Mouse (Mus musculus): Measurements from ENCODE around the gene Zfp512. TPM values are rescaled to one million over a fixed set of nuclear protein-coding genes. Genes with fewer than 3 reads are reported as not detected.
"Not testable (repeated sequence)": the region's sequence is repeated elsewhere in the genome, so short reads cannot be mapped to it uniquely, and the experiment has no call there.

The Zfp512 gene
- polyA plus RNA-seq, 1 experiment from 2014 or later = 93.9 TPM

DNA sequence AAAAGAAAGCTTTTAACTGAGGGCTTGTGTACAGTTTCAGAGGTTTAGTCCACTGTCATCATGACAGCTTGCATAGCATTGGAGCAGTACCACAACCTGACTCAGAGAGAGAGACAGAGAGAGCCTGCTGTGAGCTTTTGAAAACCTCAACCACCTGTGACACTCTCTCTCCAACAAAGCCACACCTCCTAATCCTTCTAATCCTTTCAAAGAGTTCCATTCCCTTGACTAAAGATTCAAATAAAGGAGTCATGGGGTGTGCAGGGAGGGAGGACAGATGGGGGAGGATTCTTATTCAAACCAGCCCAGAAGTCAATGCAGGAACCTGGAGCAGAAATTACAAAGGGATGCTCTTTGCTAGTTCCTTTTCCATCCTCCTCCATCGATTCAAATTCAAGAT, 39.8 kb downstream of the Zfp512 start:
- Histone ChIP-seq H3K4me2 (no peak overlapping the region), H3K36me3 (replicated peaks) (peaks cover 8% of the 10 kb centered on the region), H3K9me3 (no peaks in the 10 kb centered on the region), H3K4me1 (peaks cover 12% of the 10 kb centered on the region), H3K4me3 (replicated peaks) (no peak overlapping the region), H3K27me3 (0 out of 2 replicates have a peak, but pooled peaks cover 4% of the 10 kb centered on the region), H3K9ac (no peak overlapping the region), H3K27ac (no peak overlapping the region)
- ATAC-seq (ENCODE audit: low FRiP score) = no peak
- WGBS = 54% methylated on average over 1 of the region's 1 CpGs

GRCm38 (mm10) chr5:31494513-31495297, 42.5 kb downstream of the Zfp512 start, which contains the start of gene Gpn1:
TSS of gene Gpn1 (plus strand) at chr5:31494741.
- Histone ChIP-seq H3K27ac (no peak within 1 kb of the TSS), H3K4me2 (peak within 1 kb of the TSS; percentile 73), H3K4me3 (replicated peaks) (peak within 1 kb of the TSS; percentile 60), H3K36me3 (replicated peaks) (peaks cover 34% of the 10 kb centered on the region), H3K9ac (peak within 1 kb of the TSS; percentile 62), H3K9me3 (no peaks in the 10 kb centered on the region), H3K27me3 (0 out of 2 replicates have a peak, but pooled peaks cover 4% of the 10 kb centered on the region), H3K4me1 (peaks cover 12% of the 10 kb centered on the region)
- peak; percentile 100 for ATAC-seq (ENCODE audit: low FRiP score)
- WGBS = under 1% methylated on average over 49 of the region's 49 CpGs

DNA sequence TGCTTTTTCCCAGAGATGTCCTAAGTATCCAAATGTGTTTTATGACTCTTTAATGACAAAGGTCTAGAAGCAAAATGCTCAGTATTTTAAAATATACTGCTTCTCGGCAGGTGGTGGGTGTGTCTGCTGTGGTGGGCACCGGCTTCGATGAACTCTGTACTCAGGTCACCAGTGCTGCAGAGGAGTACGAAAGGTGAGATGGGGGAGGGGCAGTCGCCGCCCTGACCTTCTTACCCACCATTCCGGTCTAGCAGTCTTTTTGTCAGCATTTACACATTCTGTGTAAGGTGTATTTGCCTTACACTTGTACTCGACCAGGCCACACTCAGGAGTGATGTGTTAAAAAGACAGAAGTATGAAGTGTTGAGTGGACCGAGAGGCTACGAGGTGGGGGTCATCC, 52.6 kb downstream of the Zfp512 start:
- H3K4me1 ChIP-seq = no peaks in the 10 kb centered on the region
- H3K9ac ChIP-seq = no peak overlapping the region
- no peaks in the 10 kb centered on the region for H3K9me3 ChIP-seq
- ATAC-seq (ENCODE audit: low FRiP score) = no peak
- H3K4me3 ChIP-seq (replicated peaks) = no peak overlapping the region
- peaks cover 87% of the 10 kb centered on the region for H3K36me3 ChIP-seq (replicated peaks)
- 94% methylated on average over 10 of the region's 10 CpGs for WGBS
- no peaks in the 10 kb centered on the region for H3K27me3 ChIP-seq
- no peak overlapping the region for H3K4me2 ChIP-seq
- H3K27ac ChIP-seq = no peak overlapping the region

- Histone ChIP-seq H3K9ac (no peak overlapping the region), H3K4me3 (replicated peaks) (no peak overlapping the region), H3K27me3 (no peaks in the 10 kb centered on the region), H3K4me2 (no peak overlapping the region), H3K36me3 (replicated peaks) (peaks cover 87% of the 10 kb centered on the region), H3K9me3 (no peaks in the 10 kb centered on the region), H3K4me1 (no peaks in the 10 kb centered on the region), H3K27ac (no peak overlapping the region)
- WGBS = 90% methylated on average over 1 of the region's 1 CpGs
- ATAC-seq (ENCODE audit: low FRiP score) = no peak
Observed at GRCm38 (mm10) chr5:31512481-31512880, 60.2 kb downstream of the Zfp512 start.

DNA sequence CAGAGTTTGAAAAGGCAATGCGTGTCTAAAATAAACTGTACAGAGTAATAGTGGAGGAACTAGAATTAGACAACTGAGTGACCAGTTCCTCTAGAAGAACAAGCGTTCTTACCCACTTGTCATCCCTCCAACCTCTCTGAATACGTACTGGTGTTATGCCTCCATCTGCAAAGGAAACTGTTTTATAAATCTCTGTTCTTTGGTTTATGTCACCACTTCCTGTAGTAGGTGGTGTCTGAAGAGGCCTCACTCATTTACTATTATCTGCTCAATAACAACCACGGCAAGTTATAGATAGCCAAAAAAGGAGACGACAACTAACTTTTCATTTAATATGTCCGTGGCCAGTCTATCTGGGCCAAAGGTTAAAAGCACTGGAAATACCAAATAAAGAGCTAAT, 68.3 kb downstream of the Zfp512 start:
- WGBS = 94% methylated on average over 6 of the region's 6 CpGs

GRCm38 (mm10) chr5:31526354-31527116, 74.3 kb downstream of the Zfp512 start, which contains the start of gene Slc4a1ap:
TSS of gene Slc4a1ap (plus strand) at chr5:31526995.
- WGBS = under 1% methylated on average over 28 of the region's 28 CpGs
- Histone ChIP-seq H3K9me3 (no peaks in the 10 kb centered on the region), H3K4me2 (peak within 1 kb of the TSS; percentile 75), H3K36me3 (replicated peaks) (peaks cover 37% of the 10 kb centered on the region), H3K4me3 (replicated peaks) (peak within 1 kb of the TSS; percentile 98), H3K9ac (peak within 1 kb of the TSS; percentile 83), H3K27me3 (no peaks in the 10 kb centered on the region), H3K4me1 (peaks cover 25% of the 10 kb centered on the region), H3K27ac (peak within 1 kb of the TSS; percentile 87)
- ATAC-seq (ENCODE audit: low FRiP score) = peak; percentile 83

More for the DNA sequence above, 68.3 kb downstream of the Zfp512 start:
- H3K27ac ChIP-seq = no peak overlapping the region
- no peak overlapping the region for H3K4me3 ChIP-seq (replicated peaks)
- peaks cover 2% of the 10 kb centered on the region for H3K4me1 ChIP-seq
- no peak for ATAC-seq (ENCODE audit: low FRiP score)
- H3K27me3 ChIP-seq = no peaks in the 10 kb centered on the region
- H3K4me2 ChIP-seq = no peak overlapping the region
- H3K9ac ChIP-seq = no peak overlapping the region
- no peaks in the 10 kb centered on the region for H3K9me3 ChIP-seq
- H3K36me3 ChIP-seq (replicated peaks) = peaks cover 66% of the 10 kb centered on the region

DNA sequence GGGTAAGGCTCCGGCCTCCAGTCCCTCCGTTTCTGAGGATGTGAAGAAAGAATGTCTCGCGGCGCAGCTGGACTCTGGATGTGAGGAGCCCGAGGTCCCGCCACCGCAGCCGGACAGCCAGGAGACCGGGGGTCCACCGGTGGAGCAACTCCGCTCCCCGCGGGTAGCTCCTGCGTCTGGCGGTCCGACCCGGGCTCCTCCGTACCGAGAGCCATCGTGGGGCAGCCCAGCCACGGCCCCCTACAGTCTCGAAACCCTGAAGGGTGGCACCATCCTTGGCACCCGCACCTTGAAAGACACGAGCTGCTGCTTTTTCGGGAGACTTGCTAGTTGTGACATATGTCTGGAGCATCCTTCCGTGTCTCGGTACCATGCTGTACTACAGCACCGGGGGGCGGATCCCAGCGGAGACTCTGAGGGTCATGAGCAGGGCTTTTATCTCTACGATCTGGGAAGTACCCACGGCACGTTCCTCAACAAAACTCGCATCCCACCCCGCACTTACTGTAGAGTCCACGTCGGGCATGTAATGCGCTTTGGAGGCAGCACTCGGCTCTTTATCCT, 75.0 kb downstream of the Zfp512 start:
- peak; percentile 9; the same call in 1 of the 2 replicates for ATAC-seq (ENCODE audit: low FRiP score)
- H3K4me2 ChIP-seq = peak overlapping the region; percentile 75
- H3K9me3 ChIP-seq = no peaks in the 10 kb centered on the region
- no peaks in the 10 kb centered on the region for H3K27me3 ChIP-seq
- peak overlapping the region; percentile 83 for H3K9ac ChIP-seq
- H3K4me3 ChIP-seq (replicated peaks) = peak overlapping the region; percentile 98
- H3K4me1 ChIP-seq = peaks cover 25% of the 10 kb centered on the region
- 4% methylated on average over 40 of the region's 40 CpGs for WGBS
- peak overlapping the region; percentile 87 for H3K27ac ChIP-seq
- peaks cover 39% of the 10 kb centered on the region for H3K36me3 ChIP-seq (replicated peaks)

- Histone ChIP-seq H3K9ac (peak within 1 kb of the TSS; percentile 83), H3K36me3 (replicated peaks) (peaks cover 39% of the 10 kb centered on the region), H3K4me2 (peak within 1 kb of the TSS; percentile 75), H3K4me1 (peaks cover 25% of the 10 kb centered on the region), H3K4me3 (replicated peaks) (peak within 1 kb of the TSS; percentile 98), H3K27ac (peak within 1 kb of the TSS; percentile 87)
- 85% methylated on average over 11 of the region's 11 CpGs for WGBS
- ATAC-seq (ENCODE audit: low FRiP score); H3K9me3 ChIP-seq; H3K27me3 ChIP-seq: not testable (repeated sequence)
Observed at GRCm38 (mm10) chr5:31527707-31528106, 75.5 kb downstream of the Zfp512 start, which contains the start of gene Supt7l. TSS of gene Supt7l (minus strand) at chr5:31527807.

DNA sequence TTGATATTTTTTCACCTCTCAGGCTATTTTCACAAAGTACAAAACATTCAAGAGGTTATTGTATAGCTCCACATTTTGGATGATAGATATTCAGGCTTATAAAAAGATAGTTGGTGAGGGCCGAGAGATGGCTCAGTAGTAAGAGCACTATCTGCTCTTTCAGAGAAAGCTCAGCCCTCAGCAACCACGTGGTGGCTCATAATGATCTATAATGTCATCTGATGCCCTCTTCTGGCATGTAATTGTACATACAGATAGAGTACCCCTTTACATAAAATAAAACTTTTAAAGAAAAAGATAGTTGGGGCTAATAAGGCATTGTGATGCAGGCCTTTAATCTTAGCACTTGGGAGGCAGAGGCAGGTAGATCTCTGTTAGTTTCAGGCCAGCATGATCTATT, 76.3 kb downstream of the Zfp512 start:
- Histone ChIP-seq H3K4me1 (peaks cover 25% of the 10 kb centered on the region), H3K27ac (no peak overlapping the region), H3K4me2 (no peak overlapping the region; the same call in 1 of the 2 replicates), H3K9ac (no peak overlapping the region), H3K9me3 (no peaks in the 10 kb centered on the region), H3K36me3 (replicated peaks) (peaks cover 44% of the 10 kb centered on the region), H3K4me3 (replicated peaks) (no peak overlapping the region), H3K27me3 (no peaks in the 10 kb centered on the region)
- WGBS = 66% methylated on average over 2 of the region's 2 CpGs
- no peak for ATAC-seq (ENCODE audit: low FRiP score)

Other genes starting within 250 kb of the Zfp512 start
- 169 TPM in 2 replicates for gene Ppm1g, start 231.7 kb upstream of the Zfp512 start, polyA plus RNA-seq (2016; fragmentation: Nextera tagmentation; extraction: Ambion mirVana)
- gene Nrbp1, start 211.6 kb upstream of the Zfp512 start, polyA plus RNA-seq (2016; fragmentation: Nextera tagmentation; extraction: Ambion mirVana) = 137 and 139 TPM in 2 replicates
- 0.54 and 0.89 TPM in 2 replicates for gene Gm9970, start 211.2 kb upstream of the Zfp512 start, polyA plus RNA-seq (2016; fragmentation: Nextera tagmentation; extraction: Ambion mirVana)
- 4.7 and 6.7 TPM in 2 replicates for gene Krtcap3, start 200.7 kb upstream of the Zfp512 start, polyA plus RNA-seq (2016; fragmentation: Nextera tagmentation; extraction: Ambion mirVana)
- 46.1 and 47.8 TPM in 2 replicates for gene Ift172, start 161.3 kb upstream of the Zfp512 start, polyA plus RNA-seq (2016; fragmentation: Nextera tagmentation; extraction: Ambion mirVana)
- gene Fndc4, start 156.4 kb upstream of the Zfp512 start, polyA plus RNA-seq (2016; fragmentation: Nextera tagmentation; extraction: Ambion mirVana) = 62.2 and 66.3 TPM in 2 replicates
- 0.24 TPM in 1 of 2 replicates, not detected in the other for gene Gckr, start 155.0 kb upstream of the Zfp512 start, polyA plus RNA-seq (2016; fragmentation: Nextera tagmentation; extraction: Ambion mirVana)
- not detected in 2 replicates for gene 4930548H24Rik, start 33.3 kb downstream of the Zfp512 start, polyA plus RNA-seq (2016; fragmentation: Nextera tagmentation; extraction: Ambion mirVana)
- 78.7 and 79.3 TPM in 2 replicates for gene Gpn1, start 42.3 kb downstream of the Zfp512 start, polyA plus RNA-seq (2016; fragmentation: Nextera tagmentation; extraction: Ambion mirVana)
- gene Slc4a1ap, start 74.6 kb downstream of the Zfp512 start, polyA plus RNA-seq (2016; fragmentation: Nextera tagmentation; extraction: Ambion mirVana) = 33.6 and 34.0 TPM in 2 replicates
- 29.8 and 30.1 TPM in 2 replicates for gene Supt7l, start 75.4 kb downstream of the Zfp512 start, polyA plus RNA-seq (2016; fragmentation: Nextera tagmentation; extraction: Ambion mirVana)
- gene Mrpl33, start 144.5 kb downstream of the Zfp512 start, polyA plus RNA-seq (2016; fragmentation: Nextera tagmentation; extraction: Ambion mirVana) = 217 and 231 TPM in 2 replicates
- 1.6 and 1.7 TPM in 2 replicates for gene Rbks, start 245.2 kb downstream of the Zfp512 start, polyA plus RNA-seq (2016; fragmentation: Nextera tagmentation; extraction: Ambion mirVana)
- 47.2 and 50.4 TPM in 2 replicates for gene Babam2, start 245.3 kb downstream of the Zfp512 start, polyA plus RNA-seq (2016; fragmentation: Nextera tagmentation; extraction: Ambion mirVana)

All from forebrain, embryonic 12.5 days (tissue).